14 mouse cellular contexts compared by ENCODE assay signal in the genomic region with DNA sequence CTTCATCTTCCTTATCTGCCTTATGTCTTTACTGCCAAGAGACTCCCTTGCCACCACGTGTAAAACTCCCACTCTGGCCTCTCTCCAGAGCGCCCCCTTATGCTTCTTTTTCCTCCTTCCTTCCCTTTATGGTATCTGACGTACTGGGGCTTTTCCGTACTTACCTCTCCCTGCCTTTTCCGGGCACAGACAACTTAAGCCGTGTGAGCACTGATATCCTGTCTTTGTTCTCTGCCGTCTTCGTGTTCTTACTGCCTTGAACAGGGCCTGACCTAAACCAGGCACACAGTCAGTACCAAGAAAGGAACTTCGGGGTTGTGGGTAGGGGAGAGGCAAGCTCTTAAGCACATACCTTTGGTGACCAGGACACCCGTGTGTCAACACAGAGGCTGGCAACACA.
"Had no signal": no experiment of that assay in that cellular context is flagged by ENCODE, and none has a peak within 500 bp of the region (broad histone marks: within the 10 kb centered on the region; RNA-seq: fewer than 3 reads in every experiment).

No protein-coding gene starts in this region.

- H3K27ac ChIP-seq: left cerebral cortex, adult 2 months; liver, embryonic 13.5 days; midbrain, embryonic 10.5 days; midbrain, embryonic 13.5 days; neural tube, embryonic 13.5 days had no signal

- ATAC-seq: midbrain, embryonic 13.5 days; midbrain, embryonic 16.5 days had no signal

- H3K4me3 ChIP-seq: left cerebral cortex, adult 2 months; liver, embryonic 13.5 days; midbrain, embryonic 10.5 days; midbrain, embryonic 13.5 days; myocyte; neural tube, embryonic 13.5 days had no signal

- H3K9ac ChIP-seq: liver, embryonic 13.5 days; midbrain, embryonic 13.5 days; neural tube, embryonic 13.5 days had no signal

- H3K9me3 ChIP-seq: midbrain, embryonic 10.5 days; midbrain, embryonic 13.5 days; neural tube, embryonic 13.5 days had no signal

- H3K4me1 ChIP-seq: liver, embryonic 13.5 days; midbrain, embryonic 13.5 days; neural tube, embryonic 13.5 days had no signal

- H3K27me3 ChIP-seq: liver, embryonic 13.5 days; midbrain, embryonic 13.5 days; neural tube, embryonic 13.5 days had no signal

- H3K36me3 ChIP-seq: liver, embryonic 13.5 days; midbrain, embryonic 10.5 days; midbrain, embryonic 13.5 days; neural tube, embryonic 13.5 days had no signal

- H3K4me2 ChIP-seq: liver, embryonic 13.5 days; midbrain, embryonic 13.5 days; neural tube, embryonic 13.5 days had no signal

- DNase-seq: kidney, adult 18-20 months; kidney, adult 9 months; kidney, postnatal 36 days; layer of hippocampus, postnatal 36 days; liver, embryonic 13.5 days; retina, postnatal 1 day; thymus, adult 18-20 months; thymus, postnatal 36 days had no signal
